Mouse (Mus musculus): Measurements from ENCODE around the gene Stard9. TPM values are rescaled to one million over a fixed set of nuclear protein-coding genes. Genes with fewer than 3 reads are reported as not detected.

Stard9 gene
- total RNA-seq, 2 experiments from 2014 or later = 1.2 to 1.3 TPM

- ATAC-seq (replicated peaks; ENCODE audit: poor library complexity) = no peak
Measured at GRCm38 (mm10) chr2:120722491-120722890, 93.6 kb downstream of the Stard9 start.

DNA sequence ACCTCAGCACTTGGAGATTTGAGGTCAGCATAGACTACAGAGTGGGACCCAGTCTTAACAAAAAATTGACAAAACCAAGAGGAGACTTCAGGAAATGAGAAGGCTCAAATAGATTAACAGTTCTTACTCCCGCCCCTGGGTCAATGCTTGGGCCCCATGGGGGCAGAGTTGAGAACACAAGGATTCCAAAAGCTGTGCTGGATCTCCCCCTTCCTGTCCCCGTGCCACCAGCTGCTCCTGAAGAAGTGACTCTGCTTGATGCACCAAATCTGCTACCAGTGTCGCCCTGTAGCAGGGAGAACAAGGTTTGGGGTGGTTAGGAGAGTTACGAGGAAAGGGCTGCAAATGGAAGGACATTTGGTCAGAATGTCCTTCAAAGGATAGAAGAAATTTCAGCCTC is 94.7 kb downstream of the Stard9 start:
- ATAC-seq (replicated peaks; ENCODE audit: poor library complexity) = no peak

- no peak for ATAC-seq (replicated peaks; ENCODE audit: poor library complexity)
Measured at GRCm38 (mm10) chr2:120724176-120724575, 95.3 kb downstream of the Stard9 start.

GRCm38 (mm10) chr2:120729775-120730585 is 101.1 kb downstream of the Stard9 start:
- peak; percentile 48 for ATAC-seq (replicated peaks; ENCODE audit: poor library complexity)

- peak; percentile 2; the same call in 1 of the 2 replicates for ATAC-seq (replicated peaks; ENCODE audit: poor library complexity)
Measured at GRCm38 (mm10) chr2:120730639-120731166, 101.8 kb downstream of the Stard9 start.

DNA sequence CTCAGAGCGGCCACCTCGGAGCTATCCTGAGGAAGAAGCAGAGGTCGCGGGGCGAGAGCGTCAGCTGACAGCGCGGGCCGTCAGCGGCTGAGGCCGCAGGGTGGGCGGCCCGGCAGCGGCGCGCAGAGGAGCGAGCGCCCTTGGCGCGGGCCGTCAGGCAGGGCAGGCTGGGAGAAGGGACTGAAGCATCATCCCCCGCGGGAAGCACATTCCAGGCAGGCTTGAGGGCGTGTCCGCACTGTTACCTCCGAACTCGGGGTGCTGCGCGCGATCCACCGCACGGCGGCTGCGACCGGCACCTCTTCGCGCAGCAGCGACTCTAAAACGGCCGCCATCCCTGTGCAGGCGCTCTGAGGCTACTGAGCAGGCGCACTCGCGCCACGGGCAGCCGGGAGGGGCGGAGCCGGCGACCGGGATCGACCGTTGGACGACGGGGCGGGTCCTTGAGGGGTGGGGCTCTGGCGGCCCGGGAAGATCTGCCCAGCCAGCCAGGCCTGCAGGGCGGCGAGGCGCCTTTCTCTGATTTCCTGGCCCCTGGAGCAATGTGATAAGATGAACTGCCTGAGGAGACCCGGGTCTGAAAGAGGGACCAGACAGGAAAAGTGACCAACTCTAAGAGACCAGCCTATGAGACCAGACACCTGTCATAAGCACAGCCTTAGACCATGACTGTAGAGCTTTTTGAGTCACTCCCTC is 102.4 kb downstream of the Stard9 start:
- ATAC-seq (replicated peaks; ENCODE audit: poor library complexity) = peak; percentile 88

DNA sequence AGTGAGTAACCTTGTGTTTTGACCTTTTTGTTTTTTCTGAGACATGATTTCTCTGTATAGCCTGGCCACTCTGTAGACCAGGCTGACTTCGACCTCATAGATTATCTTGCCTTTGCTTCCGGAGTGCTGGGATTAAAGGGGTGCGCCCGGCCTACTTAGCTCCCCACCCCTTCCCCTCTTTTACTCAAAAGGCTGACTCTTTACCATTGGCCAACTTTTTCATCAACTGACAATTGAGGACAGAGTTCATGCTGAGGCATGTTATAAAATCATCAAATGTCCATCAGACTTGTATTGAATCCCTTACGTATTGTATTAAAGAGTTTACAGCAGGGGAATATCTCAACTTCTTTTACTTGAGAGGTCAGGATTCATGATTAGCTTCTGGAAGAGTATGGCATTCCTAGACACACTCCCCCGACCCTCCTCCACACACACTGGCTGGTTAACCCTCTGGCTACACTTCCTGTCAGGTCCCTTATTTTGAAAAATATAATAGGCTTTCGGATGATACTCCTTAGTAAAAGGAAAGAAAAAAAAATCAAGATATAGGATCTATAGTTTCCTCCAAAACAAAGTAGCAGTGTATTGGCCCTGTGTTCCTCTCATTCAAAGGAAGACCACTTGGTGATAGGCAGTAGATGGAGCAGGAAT is 103.1 kb downstream of the Stard9 start:
- ATAC-seq (replicated peaks; ENCODE audit: poor library complexity) = 0 out of 2 replicates have a peak, but pooled peaks have one; percentile 3

- ATAC-seq (replicated peaks; ENCODE audit: poor library complexity) = no peak
Measured at GRCm38 (mm10) chr2:120745496-120745895, 116.6 kb downstream of the Stard9 start.

DNA sequence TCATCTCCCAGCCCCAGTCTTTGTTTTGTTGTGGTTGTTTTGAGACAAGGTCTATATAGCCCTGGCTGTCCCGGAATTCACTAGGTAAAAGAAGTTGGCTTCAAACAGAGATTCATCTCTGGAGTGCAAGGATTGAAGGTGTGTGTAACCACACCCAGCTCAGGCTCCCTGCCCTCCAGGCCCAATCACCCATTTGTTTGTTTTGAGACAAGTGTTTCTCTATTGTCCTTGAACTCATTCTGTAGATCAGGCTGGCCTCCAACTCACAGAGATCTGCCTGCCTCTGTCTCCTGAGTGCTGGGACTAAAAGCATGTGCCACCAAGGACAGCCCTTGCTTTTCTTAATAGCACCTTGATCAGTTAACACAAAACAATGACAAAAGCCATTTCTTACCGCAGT is 119.1 kb downstream of the Stard9 start:
- no peak for ATAC-seq (replicated peaks; ENCODE audit: poor library complexity)

GRCm38 (mm10) chr2:120761922-120762321 is 133.0 kb downstream of the Stard9 start:
- no peak for ATAC-seq (replicated peaks; ENCODE audit: poor library complexity)

DNA sequence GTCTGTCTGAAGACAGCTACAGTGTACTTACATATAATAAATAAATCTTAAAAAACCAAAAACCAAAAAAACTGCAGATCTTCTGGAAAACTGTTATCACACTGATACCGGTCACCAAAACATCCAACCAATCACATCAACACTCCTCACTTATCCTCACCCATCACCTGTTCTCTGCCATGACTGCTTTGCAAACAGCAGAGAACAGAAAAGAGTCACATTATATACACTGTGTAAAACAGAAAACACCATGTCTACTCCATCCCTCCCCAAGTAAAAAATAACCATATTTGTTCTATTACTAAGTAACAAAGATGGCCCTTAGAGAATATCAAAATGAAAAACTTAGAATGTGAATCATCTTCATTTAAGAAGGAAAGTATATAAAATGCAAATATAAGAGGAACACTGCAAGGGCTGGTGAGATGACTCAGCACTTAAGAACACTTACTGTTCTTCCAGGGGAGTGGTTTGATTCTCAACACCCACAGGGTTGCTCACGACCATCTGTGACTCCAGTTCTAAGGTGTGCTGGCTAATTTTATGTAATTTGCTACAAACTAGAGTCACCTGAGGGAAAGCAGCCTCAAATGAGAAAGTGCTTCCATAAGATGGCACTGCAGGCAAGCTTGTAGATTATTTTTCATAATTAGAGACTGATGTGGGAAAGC is 141.5 kb downstream of the Stard9 start:
- 0 out of 2 replicates have a peak, but pooled peaks have one; percentile 26 for ATAC-seq (replicated peaks; ENCODE audit: poor library complexity)

Other genes starting within 250 kb of the Stard9 start
- gene Ganc, start 225.2 kb upstream of the Stard9 start, total RNA-seq (2015) = 17.4 and 21.8 TPM in 2 replicates
- gene Ganc, start 225.2 kb upstream of the Stard9 start, total RNA-seq (2017) = 18.8 and 25.2 TPM in 2 replicates
- 29.7 and 31.0 TPM in 2 replicates for gene Tmem87a, start 225.0 kb upstream of the Stard9 start, total RNA-seq (2015)
- 63.3 and 70.2 TPM in 2 replicates for gene Tmem87a, start 225.0 kb upstream of the Stard9 start, total RNA-seq (2017)
- gene Capn3, start 173.1 kb upstream of the Stard9 start, total RNA-seq (2015) = 0.95 and 2.2 TPM in 2 replicates
- gene Capn3, start 173.1 kb upstream of the Stard9 start, total RNA-seq (2017) = 0.68 and 1.2 TPM in 2 replicates
- 89.6 and 117 TPM in 2 replicates for gene Zfp106, start 65.3 kb upstream of the Stard9 start, total RNA-seq (2015)
- gene Zfp106, start 65.3 kb upstream of the Stard9 start, total RNA-seq (2017) = 91.5 and 94.4 TPM in 2 replicates
- gene Snap23, start 61.5 kb upstream of the Stard9 start, total RNA-seq (2015) = 63.4 and 64.3 TPM in 2 replicates
- 86.2 and 131 TPM in 2 replicates for gene Snap23, start 61.5 kb upstream of the Stard9 start, total RNA-seq (2017)
- gene Haus2, start 19.7 kb upstream of the Stard9 start, total RNA-seq (2015) = 28.5 and 29.9 TPM in 2 replicates
- gene Haus2, start 19.7 kb upstream of the Stard9 start, total RNA-seq (2017) = 17.6 and 17.7 TPM in 2 replicates
- gene Lrrc57, start 19.6 kb upstream of the Stard9 start, total RNA-seq (2015) = 21.4 and 25.6 TPM in 2 replicates
- gene Lrrc57, start 19.6 kb upstream of the Stard9 start, total RNA-seq (2017) = 16.5 and 22.9 TPM in 2 replicates
- gene Cdan1, start 221.0 kb downstream of the Stard9 start, total RNA-seq (2015) = 13.3 and 14.4 TPM in 2 replicates
- gene Cdan1, start 221.0 kb downstream of the Stard9 start, total RNA-seq (2017) = 13.0 and 17.6 TPM in 2 replicates
- 4.0 and 5.2 TPM in 2 replicates for gene Ttbk2, start 221.5 kb downstream of the Stard9 start, total RNA-seq (2015)
- gene Ttbk2, start 221.5 kb downstream of the Stard9 start, total RNA-seq (2017) = 4.5 and 7.4 TPM in 2 replicates